Mouse (Mus musculus): ENCODE measurements around the gene Wnt5b.

The Wnt5b gene

GRCm38 (mm10) chr6:119543803-119544517, at the start of gene Wnt5b:
TSS of gene Wnt5b (minus strand) at chr6:119544347.
- no peak for DNase-seq

- no peak for DNase-seq
Measured at GRCm38 (mm10) chr6:119590872-119591271, 46.7 kb upstream of the Wnt5b start.

GRCm38 (mm10) chr6:119587897-119588296, 43.8 kb upstream of the Wnt5b start:
- no peak for DNase-seq

GRCm38 (mm10) chr6:119587454-119587853, 43.3 kb upstream of the Wnt5b start:
- DNase-seq, result no peak

- DNase-seq, result peak; percentile 69
Measured at GRCm38 (mm10) chr6:119585652-119586375, 41.7 kb upstream of the Wnt5b start.

- no peak for DNase-seq
Measured at GRCm38 (mm10) chr6:119584061-119584460, 39.9 kb upstream of the Wnt5b start.

- DNase-seq, result no peak
Measured at GRCm38 (mm10) chr6:119583165-119583564, 39.0 kb upstream of the Wnt5b start.

GRCm38 (mm10) chr6:119576706-119577105, 32.6 kb upstream of the Wnt5b start:
- no peak for DNase-seq

- DNase-seq, result no peak
Measured at GRCm38 (mm10) chr6:119575331-119575730, 31.2 kb upstream of the Wnt5b start.

GRCm38 (mm10) chr6:119572296-119572695, 28.1 kb upstream of the Wnt5b start:
- peak; percentile 20 for DNase-seq

GRCm38 (mm10) chr6:119570797-119571196, 26.6 kb upstream of the Wnt5b start:
- no peak for DNase-seq

GRCm38 (mm10) chr6:119568339-119568738, 24.2 kb upstream of the Wnt5b start:
- no peak for DNase-seq

- DNase-seq, result no peak
Measured at GRCm38 (mm10) chr6:119565451-119566379, 21.6 kb upstream of the Wnt5b start.

GRCm38 (mm10) chr6:119562558-119562957, 18.4 kb upstream of the Wnt5b start:
- no peak for DNase-seq

- DNase-seq, result no peak
Measured at GRCm38 (mm10) chr6:119558855-119559254, 14.7 kb upstream of the Wnt5b start.

- DNase-seq, result no peak
Measured at GRCm38 (mm10) chr6:119554439-119554838, 10.3 kb upstream of the Wnt5b start.

GRCm38 (mm10) chr6:119544518-119544864, 344 bp upstream of the Wnt5b start:
- no peak for DNase-seq

GRCm38 (mm10) chr6:119543456-119543802, 718 bp downstream of the Wnt5b start:
- DNase-seq, result no peak

GRCm38 (mm10) chr6:119535867-119536266, 8.3 kb downstream of the Wnt5b start:
- no peak for DNase-seq

- DNase-seq, result no peak
Measured at GRCm38 (mm10) chr6:119533170-119533709, 10.9 kb downstream of the Wnt5b start.

GRCm38 (mm10) chr6:119529659-119530058, 14.5 kb downstream of the Wnt5b start:
- DNase-seq, result no peak

GRCm38 (mm10) chr6:119526498-119526897, 17.6 kb downstream of the Wnt5b start:
- DNase-seq, result no peak

GRCm38 (mm10) chr6:119521931-119522391, 22.2 kb downstream of the Wnt5b start:
- DNase-seq, result no peak

Data from lung, postnatal 36 days (tissue).